Mouse (Mus musculus) forebrain, embryonic 15.5 days (tissue): ENCODE results near the gene Pfas. TPM values are rescaled to one million over a fixed set of nuclear protein-coding genes. Genes with fewer than 3 reads are reported as not detected.
"Not testable (repeated sequence)": the region's sequence is repeated elsewhere in the genome, so short reads cannot be mapped to it uniquely, and the experiment has no call there.

ENCODE experiments used
- ATAC-seq: fragments of 200-750 bp; cut with Nextera tagmentation; replicated peaks from 2 replicates; pipeline ENCODE4 v1.8.0; 2017; ENCODE audit warnings: mild to moderate bottlenecking, moderate TSS enrichment, moderate library complexity
- H3K27ac ChIP-seq: fragments of 300-500 bp; sonication (generic); replicated peaks from 2 replicates; pipeline ENCODE4 v1.5.1; 2015; ENCODE audit warnings: mild to moderate bottlenecking, inconsistent platforms
- H3K27me3 ChIP-seq: fragments of 300-500 bp; sonication (generic); 2 replicates; pipeline ENCODE4 v1.6.1; 2015; ENCODE audit warnings: inconsistent platforms
- H3K36me3 ChIP-seq: fragments of 300-500 bp; sonication (generic); 2 replicates; pipeline ENCODE4 v1.6.1; 2015; ENCODE audit warnings: mild to moderate bottlenecking, inconsistent platforms
- H3K4me1 ChIP-seq: fragments of 300-500 bp; sonication (generic); 2 replicates; pipeline ENCODE4 v1.6.1; 2015; ENCODE audit warnings: inconsistent platforms
- H3K4me2 ChIP-seq: fragments of 300-500 bp; sonication (generic); replicated peaks from 2 replicates; pipeline ENCODE4 v1.6.1; 2015; ENCODE audit warnings: mild to moderate bottlenecking, inconsistent platforms
- H3K4me3 ChIP-seq: fragments of 300-500 bp; sonication (generic); 2 replicates; pipeline ENCODE4 v1.5.1; 2015; ENCODE audit warnings: mild to moderate bottlenecking, inconsistent platforms
- H3K9ac ChIP-seq: fragments of 300-500 bp; sonication (generic); replicated peaks from 2 replicates; pipeline ENCODE4 v1.6.1; 2015; ENCODE audit warnings: mild to moderate bottlenecking, inconsistent platforms
- H3K9me3 ChIP-seq: fragments of 300-500 bp; sonication (generic); 2 replicates; pipeline ENCODE4 v1.6.1; 2016; ENCODE audit warnings: inconsistent platforms
- WGBS: fragments of 180-500 bp; shearing (Covaris S2); methylation state at CpG from one replicate; pipeline ENCODE4 v1.1.7; 2015; ENCODE audit warnings: mixed read lengths; 5-methylcytosine and 5-hydroxymethylcytosine counted together
- microRNA-seq: library from miRNA; unstranded; fragments of <30 nt; microRNA quantifications from one replicate; pipeline ENCODE4, GENCODE M21; 2016
- polyA plus RNA-seq: library from polyadenylated mRNA; unstranded; fragments of >200 nt; fragmentation: Nextera tagmentation; extraction: Ambion mirVana; gene quantifications from 2 replicates; pipeline ENCODE4 v1.2.1, GENCODE M21; 2015

The Pfas gene
- polyA plus RNA-seq, 1 experiment from 2014 or later: 22.5 TPM

DNA sequence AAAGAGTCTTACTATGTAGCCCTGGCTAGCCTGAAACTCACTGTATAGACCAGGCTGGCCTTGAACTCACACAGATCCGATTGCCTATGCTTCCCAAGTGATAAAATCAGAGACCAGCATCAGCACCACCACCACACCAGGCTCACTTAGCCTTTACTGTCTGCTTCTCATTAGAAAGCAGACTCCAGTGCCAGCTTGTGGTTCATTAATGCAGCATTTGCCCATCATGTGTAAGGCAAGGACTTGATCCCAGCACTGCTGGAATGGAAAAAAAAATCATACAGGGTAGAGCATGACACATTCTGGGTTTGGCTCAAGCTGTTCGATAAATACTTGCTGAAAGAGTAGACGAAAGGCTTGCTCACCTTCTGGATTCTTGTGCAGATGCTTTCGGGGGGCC, 62.3 kb downstream of the Pfas start:
- H3K4me2 ChIP-seq: no peak overlapping the region
- 87% methylated on average over 4 of the region's 4 CpGs for WGBS
- no peaks in the 10 kb centered on the region for H3K36me3 ChIP-seq
- H3K27me3 ChIP-seq: no peaks in the 10 kb centered on the region
- 0 out of 2 replicates have a peak, but pooled peaks cover 3% of the 10 kb centered on the region for H3K4me1 ChIP-seq
- no peak overlapping the region for H3K27ac ChIP-seq
- H3K9ac ChIP-seq: no peak overlapping the region
- no peak overlapping the region for H3K4me3 ChIP-seq
- no peak for ATAC-seq
- H3K9me3 ChIP-seq: no peaks in the 10 kb centered on the region

DNA sequence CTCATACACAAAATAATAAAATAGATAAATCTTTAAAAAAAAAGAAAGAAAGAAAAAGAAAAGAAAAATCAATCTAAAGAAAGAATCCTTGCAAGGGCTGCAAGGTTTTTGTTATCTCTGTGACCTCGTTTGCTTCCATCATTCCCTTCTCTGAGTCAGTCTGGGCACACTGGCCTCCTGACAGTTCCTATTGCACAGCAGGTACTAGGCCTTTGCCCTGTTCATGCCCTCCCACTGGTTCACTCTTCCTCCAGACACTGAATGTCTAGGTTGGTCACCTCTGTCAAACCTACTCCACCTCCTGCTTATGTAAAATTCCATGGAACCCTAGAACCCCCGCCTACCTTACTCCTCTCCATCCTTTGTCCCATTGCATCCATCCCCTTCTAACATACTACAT, 63.0 kb downstream of the Pfas start:
- H3K9me3 ChIP-seq: no peaks in the 10 kb centered on the region
- H3K4me1 ChIP-seq: peaks cover 11% of the 10 kb centered on the region
- no peak overlapping the region for H3K27ac ChIP-seq
- no peak overlapping the region for H3K4me3 ChIP-seq
- no peak overlapping the region for H3K4me2 ChIP-seq
- WGBS: 88% methylated on average over 2 of the region's 2 CpGs
- ATAC-seq: no peak
- no peaks in the 10 kb centered on the region for H3K27me3 ChIP-seq
- H3K9ac ChIP-seq: no peak overlapping the region
- H3K36me3 ChIP-seq: no peaks in the 10 kb centered on the region

DNA sequence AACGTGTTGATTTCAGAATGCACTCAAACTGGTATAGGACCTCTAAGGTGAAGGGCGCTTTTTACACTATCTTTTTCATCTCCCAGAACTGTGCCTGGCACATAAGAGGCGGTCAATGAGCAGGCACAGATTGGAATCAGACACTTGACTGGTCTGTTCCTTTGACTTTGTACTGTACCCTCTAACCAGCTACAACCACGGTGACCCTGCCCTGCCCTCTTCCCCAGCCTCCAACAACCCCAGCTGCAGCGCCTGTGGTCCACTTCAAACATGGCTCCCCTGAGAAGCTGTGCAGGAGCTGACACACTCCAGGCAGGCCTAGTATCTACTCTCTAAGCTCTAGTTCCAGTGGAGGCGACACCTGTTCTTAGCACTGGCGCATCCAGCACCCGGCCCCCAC, 65.5 kb downstream of the Pfas start:
- WGBS: 90% methylated on average over 8 of the region's 8 CpGs
- no peak overlapping the region for H3K4me3 ChIP-seq
- H3K9ac ChIP-seq: no peak overlapping the region
- no peak overlapping the region for H3K4me2 ChIP-seq
- peaks cover 20% of the 10 kb centered on the region for H3K4me1 ChIP-seq
- no peaks in the 10 kb centered on the region for H3K27me3 ChIP-seq
- no peaks in the 10 kb centered on the region for H3K36me3 ChIP-seq
- H3K9me3 ChIP-seq: no peaks in the 10 kb centered on the region
- H3K27ac ChIP-seq: no peak overlapping the region
- no peak for ATAC-seq

DNA sequence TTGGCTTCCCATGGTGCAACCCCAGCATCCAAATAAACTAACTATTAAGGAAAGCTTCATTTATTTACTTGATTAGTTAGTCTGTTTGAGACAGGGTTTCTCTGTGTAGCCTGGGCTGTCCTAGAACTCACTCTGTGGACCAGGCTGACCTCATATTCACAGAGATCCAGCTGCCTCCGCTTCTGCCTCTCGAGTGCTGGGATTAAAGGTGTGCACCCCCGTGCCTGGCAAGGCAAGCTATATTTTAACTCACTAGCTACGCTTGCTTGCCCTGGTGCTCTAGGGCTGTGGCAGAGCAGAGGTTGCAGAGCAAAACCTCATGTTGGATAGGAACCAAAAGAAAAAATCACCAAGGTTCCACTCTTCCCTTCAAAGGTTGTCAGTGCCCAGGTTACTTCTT, 67.7 kb downstream of the Pfas start:
- H3K36me3 ChIP-seq: no peaks in the 10 kb centered on the region
- H3K4me2 ChIP-seq: peak overlapping the region; percentile 59
- peak overlapping the region; percentile 55 for H3K4me3 ChIP-seq
- no peaks in the 10 kb centered on the region for H3K9me3 ChIP-seq
- peaks cover 20% of the 10 kb centered on the region for H3K4me1 ChIP-seq
- H3K27ac ChIP-seq: peak overlapping the region; percentile 89
- no peaks in the 10 kb centered on the region for H3K27me3 ChIP-seq
- 54% methylated on average over 4 of the region's 4 CpGs for WGBS
- ATAC-seq: no peak
- peak overlapping the region; percentile 72 for H3K9ac ChIP-seq

DNA sequence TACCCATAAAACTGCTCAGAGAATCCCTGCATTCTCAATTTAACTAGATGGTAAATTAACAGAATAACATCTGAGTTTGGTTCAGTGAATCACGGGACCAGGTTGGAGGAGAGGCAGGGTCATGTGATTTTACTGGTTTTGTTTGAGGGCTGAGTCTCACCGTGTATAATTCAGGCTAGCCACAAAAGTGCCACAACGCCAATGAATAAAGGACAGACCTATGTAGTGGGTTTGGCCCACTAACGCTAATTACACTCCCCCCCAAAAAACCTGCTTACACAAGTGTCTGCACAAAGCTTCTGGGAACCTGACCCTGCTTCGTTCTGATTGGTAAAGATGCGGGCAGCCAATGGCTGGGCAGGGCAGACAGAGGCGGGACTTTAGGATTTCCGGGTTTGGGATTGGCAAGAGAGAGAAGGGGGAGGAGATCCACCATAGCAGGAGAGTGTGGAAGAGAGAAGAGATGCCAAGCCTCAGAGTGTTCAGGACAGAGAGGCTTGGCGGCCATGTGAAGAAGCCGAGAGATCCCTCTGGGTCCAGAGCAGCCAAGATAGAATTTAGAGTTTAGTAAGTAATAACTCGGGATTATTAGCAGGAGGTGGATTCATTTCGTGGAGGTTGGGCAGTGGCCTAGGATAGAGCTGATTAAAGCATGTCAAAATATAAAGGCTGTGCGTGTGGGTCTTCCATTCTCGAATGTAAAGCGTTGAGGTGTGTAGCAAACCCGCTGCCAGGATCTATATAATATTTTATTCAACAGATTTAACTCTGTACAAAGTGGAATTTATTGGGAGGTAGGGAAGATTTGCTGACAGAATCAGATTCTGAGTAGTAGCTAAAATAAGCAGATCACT, 68.6 kb downstream of the Pfas start:
- under 1% methylated on average over 16 of the region's 16 CpGs for WGBS
- peak; percentile 100 for ATAC-seq
- H3K4me2 ChIP-seq: peak overlapping the region; percentile 59

DNA sequence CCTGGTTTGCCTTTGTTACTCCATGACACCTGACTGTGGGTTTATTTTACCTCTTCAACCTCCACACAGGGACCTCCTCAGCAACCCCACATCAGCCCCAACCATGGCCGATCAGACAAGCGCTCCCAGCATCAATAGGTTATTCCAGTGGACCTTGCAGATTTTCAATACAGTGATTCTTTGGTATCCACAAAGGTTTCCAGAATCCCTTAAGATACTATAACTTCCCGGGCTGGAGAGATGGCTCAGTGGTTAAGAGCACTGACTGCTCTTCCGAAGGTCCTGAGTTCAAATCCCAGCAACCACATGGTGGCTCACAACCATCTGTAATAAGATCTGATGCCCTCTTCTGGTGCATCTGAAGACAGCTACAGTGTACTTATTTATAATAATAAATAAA, 71.3 kb downstream of the Pfas start:
- H3K4me1 ChIP-seq: peaks cover 24% of the 10 kb centered on the region
- not testable (repeated sequence) for H3K4me2 ChIP-seq, H3K36me3 ChIP-seq, H3K27ac ChIP-seq, H3K9ac ChIP-seq, H3K9me3 ChIP-seq, ATAC-seq, H3K4me3 ChIP-seq, H3K27me3 ChIP-seq
- WGBS: 91% methylated on average over 4 of the region's 4 CpGs

More for the DNA sequence above, 68.6 kb downstream of the Pfas start:
- Histone ChIP-seq H3K9ac (peak overlapping the region; percentile 72), H3K4me3 (peak overlapping the region; percentile 55), H3K4me1 (peaks cover 20% of the 10 kb centered on the region), H3K36me3 (no peaks in the 10 kb centered on the region), H3K9me3 (no peaks in the 10 kb centered on the region), H3K27me3 (no peaks in the 10 kb centered on the region), H3K27ac (peak overlapping the region; percentile 89)

Small RNA genes within 50 kb of the gene (microRNA-seq; reads per million reads assigned to microRNA genes)
- gene Mir3062: 3.7 reads per million, percentile 12 among the genes with 10 or more reads in this experiment

Other genes with a start within 250 kb of the Pfas start
- 86.4 and 92.3 TPM in 2 replicates for gene Ndel1, start 136.6 kb downstream of the Pfas start, polyA plus RNA-seq
- gene Rnf222, start 119.9 kb downstream of the Pfas start, polyA plus RNA-seq: 0.06 TPM in 1 of 2 replicates, not detected in the other
- 638 and 670 TPM in 2 replicates for gene Rpl26, start 106.9 kb downstream of the Pfas start, polyA plus RNA-seq
- 0.31 and 0.32 TPM in 2 replicates for gene Odf4, start 81.4 kb downstream of the Pfas start, polyA plus RNA-seq
- gene Arhgef15, start 51.0 kb downstream of the Pfas start, polyA plus RNA-seq: 7.0 and 8.2 TPM in 2 replicates
- 1.5 and 1.7 TPM in 2 replicates for gene Slc25a35, start 40.3 kb downstream of the Pfas start, polyA plus RNA-seq
- gene Rangrf, start 33.3 kb downstream of the Pfas start, polyA plus RNA-seq: 37.0 and 39.3 TPM in 2 replicates
- gene Ctc1, start 7.5 kb upstream of the Pfas start, polyA plus RNA-seq: 65.9 and 67.8 TPM in 2 replicates
- gene Aurkb, start 37.2 kb upstream of the Pfas start, polyA plus RNA-seq: 68.3 and 81.8 TPM in 2 replicates
- gene Borcs6, start 51.3 kb upstream of the Pfas start, polyA plus RNA-seq: 12.8 and 15.4 TPM in 2 replicates
- 47.6 and 50.5 TPM in 2 replicates for gene Tmem107, start 62.3 kb upstream of the Pfas start, polyA plus RNA-seq
- 179 and 188 TPM in 2 replicates for gene Vamp2, start 80.0 kb upstream of the Pfas start, polyA plus RNA-seq
- gene Per1, start 86.8 kb upstream of the Pfas start, polyA plus RNA-seq: 7.6 and 8.2 TPM in 2 replicates
- 0.42 and 0.46 TPM in 2 replicates for gene Hes7, start 111.9 kb upstream of the Pfas start, polyA plus RNA-seq
- 0.31 and 0.38 TPM in 2 replicates for gene 9130213A22Rik, start 114.1 kb upstream of the Pfas start, polyA plus RNA-seq
- gene Aloxe3, start 117.4 kb upstream of the Pfas start, polyA plus RNA-seq: 2.2 and 3.6 TPM in 2 replicates
- not detected in 2 replicates for gene Alox12b, start 148.5 kb upstream of the Pfas start, polyA plus RNA-seq
- gene Alox8, start 189.4 kb upstream of the Pfas start, polyA plus RNA-seq: 0.05 TPM in 1 of 2 replicates, not detected in the other
- 0.47 and 0.52 TPM in 2 replicates for gene Gucy2e, start 228.6 kb upstream of the Pfas start, polyA plus RNA-seq